Mouse (Mus musculus) CD8-positive naive resting alpha-beta T cell, adult 2 months (primary cell): Measurements from ENCODE around the gene Gm10974.

Experiments used
- DNase-seq, 2 experiments: peaks; one replicate each; pipeline ENCODE4 v3.0.0; 2022; ENCODE audit warnings: low read depth in 2 of 2, low spot score in 2 of 2

Gene Gm10974

DNA sequence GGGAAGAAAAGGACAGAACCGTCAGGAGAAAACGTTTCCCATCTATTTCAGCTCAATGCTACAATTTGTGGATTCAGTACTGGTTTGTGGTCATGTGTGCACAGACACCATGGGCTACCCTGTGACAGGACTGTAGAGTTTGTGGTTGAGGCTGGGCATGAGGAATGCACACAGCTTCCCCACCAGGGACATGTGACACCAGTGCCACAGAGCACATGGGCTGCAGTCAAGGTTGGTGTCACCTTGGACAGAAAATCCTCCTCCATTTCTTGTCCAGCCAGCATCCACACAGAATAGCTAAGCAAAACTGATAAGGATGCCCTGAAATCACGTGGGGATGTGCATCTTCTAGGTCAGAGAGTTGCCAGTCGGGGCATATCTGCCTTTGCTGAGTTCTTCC, 39.1 kb downstream of the Gm10974 start:
- no peak for DNase-seq

DNA sequence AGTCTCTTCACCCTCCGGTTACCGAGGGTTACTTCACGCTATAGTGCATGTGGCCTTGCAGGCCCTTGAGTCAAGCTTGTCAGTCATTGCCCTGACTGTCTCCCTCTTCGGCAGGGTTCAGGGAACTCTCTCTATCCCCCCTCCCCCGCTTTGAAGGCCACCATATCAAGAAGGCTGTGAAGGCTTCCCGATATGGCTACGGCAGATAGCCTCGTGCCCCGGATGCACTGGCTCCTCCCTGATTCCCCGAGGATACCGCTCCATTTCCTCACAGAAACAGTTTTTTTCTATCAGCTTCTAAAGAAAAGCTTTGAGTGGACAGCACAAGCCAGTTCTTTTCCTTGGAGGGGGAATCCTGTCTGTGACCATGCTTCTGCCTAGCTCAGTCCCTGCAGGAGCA, 39.8 kb downstream of the Gm10974 start:
- no peak for DNase-seq

DNA sequence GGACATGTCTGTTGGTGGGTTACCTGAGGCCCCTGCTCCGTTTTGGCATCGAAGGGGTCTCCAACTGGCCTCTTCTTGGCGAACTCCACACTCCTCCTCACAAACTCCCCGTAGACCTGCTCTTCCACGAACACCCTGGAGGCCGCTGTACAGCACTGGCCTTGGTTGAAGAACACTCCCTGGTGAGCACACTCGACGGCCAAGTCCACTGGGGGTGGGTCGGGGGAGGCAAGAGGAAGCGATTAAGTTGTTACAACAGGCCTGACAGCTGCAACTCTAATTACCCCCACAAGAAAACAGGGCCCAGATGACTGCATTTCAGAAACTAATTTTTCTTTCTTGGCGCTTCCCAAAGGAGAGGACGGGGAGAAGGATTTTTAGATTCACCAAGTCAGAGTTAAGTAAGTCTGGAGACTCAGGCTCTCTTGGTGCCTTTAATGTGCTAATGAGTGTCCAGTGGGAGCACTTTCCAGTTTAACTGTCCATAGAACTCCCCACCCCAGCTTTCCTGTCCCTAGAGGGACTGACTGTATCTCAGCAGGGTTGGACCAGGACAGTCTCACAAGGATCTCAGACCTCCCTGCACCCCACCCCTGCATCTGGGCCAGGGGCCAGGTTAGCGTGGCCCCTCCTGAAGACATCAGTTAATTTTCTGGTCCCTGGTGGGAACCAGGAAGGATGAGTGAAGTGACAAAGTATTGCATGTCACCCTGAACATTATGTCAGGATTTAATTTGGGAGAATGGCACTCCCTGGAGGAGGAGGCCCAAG, 40.4 kb downstream of the Gm10974 start:
- no peak for DNase-seq

DNA sequence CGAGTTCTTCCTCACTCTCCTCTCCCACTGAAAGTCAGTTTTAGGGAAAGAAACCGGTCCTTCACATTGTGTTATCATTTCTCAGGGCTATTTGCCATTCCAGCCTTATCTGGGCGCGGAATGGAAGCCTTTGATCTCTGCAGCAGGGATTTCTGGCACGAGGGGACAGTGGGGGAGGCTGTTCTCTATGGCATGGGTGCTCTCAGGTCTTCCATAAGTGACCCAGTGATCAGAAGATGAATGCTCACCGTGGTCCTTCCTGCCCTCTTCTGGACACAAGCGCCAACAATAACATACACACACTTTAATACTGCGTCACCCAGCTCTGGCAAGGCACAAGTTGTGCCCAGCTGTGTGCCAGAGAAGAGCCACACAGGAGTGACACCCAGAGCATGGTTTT, 41.3 kb downstream of the Gm10974 start:
- DNase-seq, result no peak

DNA sequence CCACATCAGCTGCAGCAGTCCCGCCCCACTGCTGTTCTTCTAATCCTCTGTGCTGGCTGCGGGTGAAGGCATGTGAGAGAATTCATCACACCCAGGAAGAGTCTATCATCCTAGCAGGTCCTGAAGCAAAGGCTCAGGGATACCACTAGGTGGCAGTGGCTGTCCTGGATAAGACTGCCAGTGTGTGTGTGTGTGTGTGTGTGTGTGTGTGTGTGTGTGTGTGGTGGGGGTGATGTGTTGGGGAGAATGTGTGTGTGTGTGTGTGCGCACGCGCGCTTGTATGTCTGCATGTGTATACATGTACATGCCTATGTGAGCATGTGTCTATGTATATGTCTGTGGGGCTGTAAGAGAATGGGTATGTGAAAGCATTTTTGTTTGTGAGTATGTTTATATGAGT, 43.7 kb downstream of the Gm10974 start:
- DNase-seq, result no peak

DNA sequence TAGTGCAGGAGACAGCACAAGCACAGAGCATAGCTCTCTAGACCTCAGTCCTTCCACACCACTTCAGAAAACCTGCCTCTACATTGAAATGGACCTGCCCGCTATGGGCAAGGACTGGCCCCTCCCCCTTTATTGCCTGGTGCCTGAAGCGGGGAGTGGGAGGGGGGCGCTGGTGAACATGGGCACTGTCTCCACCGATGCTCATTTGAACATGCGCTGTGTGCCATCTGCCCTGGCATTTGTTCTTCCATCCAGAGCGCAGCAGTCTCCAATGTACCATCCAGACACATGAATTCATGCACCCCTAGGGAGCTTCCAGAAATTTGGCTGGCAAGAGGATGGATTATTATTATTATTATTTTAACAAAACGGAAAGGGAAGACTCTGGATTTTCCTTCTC, 47.4 kb downstream of the Gm10974 start:
- DNase-seq, result no peak

DNA sequence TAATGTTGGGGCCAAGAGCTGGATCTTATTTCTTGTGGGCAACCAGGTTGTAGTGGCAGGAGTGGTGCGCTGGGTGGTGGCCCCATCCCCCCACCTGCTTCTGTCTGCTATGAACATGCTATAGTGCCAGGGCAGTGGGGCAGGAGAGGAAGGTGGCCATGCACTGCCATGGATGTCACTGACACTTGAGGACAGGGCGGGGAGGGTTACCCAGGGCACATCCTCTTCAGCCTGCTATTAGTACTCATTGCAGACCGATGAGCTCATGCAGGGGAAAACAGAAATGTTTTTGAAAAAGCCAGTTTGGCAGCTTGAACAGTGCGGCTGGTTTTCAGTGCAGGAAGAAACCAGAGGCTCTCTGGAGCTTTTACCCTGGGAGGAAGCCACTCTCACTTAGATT, 51.1 kb downstream of the Gm10974 start:
- no peak for DNase-seq

DNA sequence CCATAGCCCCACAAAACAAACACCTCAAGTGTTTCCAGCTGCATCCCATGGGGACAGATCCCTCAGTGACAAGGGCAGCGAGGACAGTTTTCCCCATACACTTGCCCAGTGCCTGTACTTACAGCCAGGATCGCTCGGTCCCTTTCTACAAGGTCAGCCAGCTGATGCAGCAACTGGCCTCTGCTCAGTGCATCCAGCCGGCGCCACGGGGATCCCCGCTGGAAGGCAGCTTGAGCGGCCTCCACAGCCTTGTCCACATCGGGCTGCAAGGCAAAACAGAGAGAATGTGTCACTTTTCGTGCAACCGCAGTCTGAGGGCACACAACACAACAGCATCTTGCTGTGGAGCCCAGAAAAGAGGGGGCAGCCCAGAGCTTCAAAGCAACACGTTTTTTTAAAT, 53.3 kb downstream of the Gm10974 start:
- DNase-seq, result no peak

DNA sequence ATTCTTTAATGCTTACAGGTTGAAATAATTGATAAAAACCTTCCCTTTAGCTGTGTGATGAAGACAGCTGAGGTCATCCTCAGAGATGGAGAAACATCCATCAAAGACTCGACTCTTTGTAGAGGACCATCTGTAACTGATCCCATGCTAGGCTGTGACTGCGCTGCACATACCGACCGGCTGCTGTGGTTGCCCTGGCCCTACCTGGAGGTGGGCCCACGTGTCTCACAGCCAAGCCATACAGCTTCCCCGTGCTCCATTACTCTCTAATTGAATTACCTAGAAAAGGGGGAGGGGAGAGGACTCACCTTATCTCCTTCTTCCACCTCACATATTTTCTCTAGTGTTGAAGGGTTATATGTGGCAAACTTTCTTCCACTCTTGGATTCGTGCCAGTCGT, 56.2 kb downstream of the Gm10974 start:
- DNase-seq, result no peak

DNA sequence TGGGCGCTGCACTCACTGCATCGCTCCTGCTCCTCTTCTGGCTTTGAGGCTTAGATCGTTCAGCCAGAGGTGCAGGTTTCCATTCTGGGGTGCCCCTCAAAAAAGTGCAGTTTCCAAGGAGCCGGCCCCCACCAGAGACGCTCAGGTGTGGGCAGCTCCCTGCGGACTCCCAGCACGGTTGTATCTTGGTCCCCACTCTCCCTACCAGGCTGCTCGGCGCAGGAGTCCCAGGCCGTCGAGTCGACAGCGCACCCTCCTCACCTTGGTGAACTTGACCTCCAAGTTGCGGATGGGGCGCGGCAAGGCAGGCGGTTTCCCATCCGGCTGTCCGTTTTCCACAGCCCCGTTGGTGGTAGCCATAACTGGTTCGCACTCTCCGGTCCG, 61.3 kb downstream of the Gm10974 start:
- DNase-seq, result no peak

DNA sequence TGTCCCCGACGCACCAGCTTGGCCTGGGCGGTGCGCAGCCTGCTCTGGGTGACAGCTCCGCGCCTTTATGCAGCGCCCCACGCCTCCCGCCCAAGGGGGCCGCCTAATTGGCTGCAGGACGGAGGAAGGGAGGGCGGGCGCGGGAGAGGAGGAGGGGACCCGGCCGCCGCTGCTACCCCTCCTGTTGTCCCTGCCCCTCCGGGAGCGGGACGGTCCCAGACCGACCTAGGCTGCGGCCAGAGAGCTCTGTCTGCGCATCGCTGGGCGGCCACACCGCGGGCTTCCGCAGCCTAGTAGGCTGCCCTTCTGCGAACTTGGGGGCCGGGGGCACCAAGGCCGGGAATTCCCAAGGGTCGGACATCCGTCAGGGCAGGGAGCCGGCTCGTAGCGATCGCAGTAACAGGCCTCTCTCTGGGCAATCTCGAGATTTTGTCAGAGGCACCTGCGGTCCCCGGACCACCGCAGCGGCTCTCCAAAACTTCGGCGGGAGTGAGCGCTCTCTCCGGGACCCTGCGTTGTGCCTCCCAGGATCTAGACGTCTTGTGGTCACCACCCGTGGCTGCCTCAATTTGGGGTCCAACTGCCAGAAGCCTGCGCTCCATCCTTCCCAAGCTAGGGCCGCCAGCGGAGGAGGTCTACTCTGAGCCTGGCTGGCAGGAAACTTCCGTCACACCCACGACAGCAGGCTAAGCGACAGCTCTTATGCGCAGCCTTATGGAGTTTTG, 61.9 kb downstream of the Gm10974 start, which contains the start of gene Aldh1a3:
TSS of gene Aldh1a3 (minus strand) at position 81 of the 725 bp plus-strand sequence.
- no peak for DNase-seq

DNA sequence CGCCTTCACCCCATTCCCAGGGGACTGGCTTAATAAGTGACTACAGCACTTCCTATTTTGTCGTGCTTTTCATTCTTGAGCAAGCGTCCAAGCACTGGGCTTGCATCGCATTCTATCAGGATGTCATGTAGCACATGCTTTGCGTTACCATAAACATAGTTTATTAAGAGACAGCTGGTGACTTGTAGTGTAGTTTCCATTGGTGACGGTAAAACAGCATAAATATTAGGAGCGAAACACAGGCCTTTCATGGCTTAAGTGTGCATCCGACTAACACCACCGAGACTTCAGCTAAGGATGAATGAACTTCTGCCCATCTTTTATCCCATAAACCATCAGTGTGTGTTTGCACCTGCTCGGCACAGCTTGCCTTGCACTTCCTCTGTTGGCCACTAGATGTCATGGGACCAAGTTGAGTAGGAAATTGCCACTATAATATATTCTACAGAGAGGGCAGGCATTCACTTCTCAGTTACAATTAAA, 68.8 kb downstream of the Gm10974 start:
- peak; percentile 2 to 38 for DNase-seq
